Mouse (Mus musculus): ENCODE results near the gene Ptbp3. TPM values are rescaled to one million over a fixed set of nuclear protein-coding genes. Genes with fewer than 3 reads are reported as not detected.

Gene Ptbp3
- total and polyA plus RNA-seq, 3 experiments: 78.8 to 315 (median 121) TPM

DNA sequence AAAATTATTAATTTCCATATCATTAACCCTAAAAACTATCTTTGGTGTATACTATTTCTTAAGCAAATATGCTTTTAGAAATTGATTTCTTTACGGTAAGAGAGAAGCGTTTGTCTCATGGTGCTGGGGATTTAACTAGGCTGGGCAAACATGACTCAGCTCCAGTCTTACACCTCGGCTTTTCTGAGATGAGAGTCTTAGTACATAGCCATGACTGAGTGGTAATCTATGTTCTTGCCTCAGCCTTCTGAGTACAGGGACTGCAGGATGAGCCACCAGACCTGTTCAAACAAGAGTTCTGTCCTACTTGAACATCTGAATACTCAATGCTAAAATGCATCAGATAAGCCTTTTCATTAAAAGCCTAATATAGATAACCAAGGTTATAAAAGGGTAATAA lies 24.3 kb downstream of the Ptbp3 start:
- Histone ChIP-seq H3K9me3 (replicated peaks; ENCODE audit: insufficient read depth, low read length) (no peaks in the 10 kb centered on the region), H3K27ac (ENCODE audit: control insufficient read depth, low read depth, low read length) (no peak overlapping the region), H3K36me3 (ENCODE audit: control insufficient read depth in 1 of 2, insufficient read depth in 2 of 2, low read length in 2 of 2) (peaks cover 20 to 34% of the 10 kb centered on the region in 2 experiments), H3K27me3 (ENCODE audit: control insufficient read depth in 1 of 2, insufficient read depth in 2 of 2, low read length in 2 of 2) (no peaks in the 10 kb centered on the region), H3K9ac (ENCODE audit: control insufficient read depth, low read depth, low read length, poor library complexity, severe bottlenecking) (no peak overlapping the region), H3K4me3 (ENCODE audit: control insufficient read depth in 1 of 2, insufficient read depth in 1 of 2, low read depth in 2 of 2, low read length in 2 of 2) (no peak overlapping the region), H3K4me1 (ENCODE audit: control insufficient read depth in 1 of 2, insufficient read depth in 2 of 2, low read length in 2 of 2) (peaks cover 13 to 23% of the 10 kb centered on the region in 2 experiments), H3K79me2 (ENCODE audit: control insufficient read depth, insufficient read depth, low read length, poor library complexity) (peaks cover 28% of the 10 kb centered on the region)
- TF ChIP-seq TBP (IDR thresholded peaks at IDR 0.05; ENCODE audit: low read depth, low read length) (no peak), E2F4 (IDR thresholded peaks at IDR 0.05; ENCODE audit: borderline replicate concordance, low read depth, low read length) (no peak), UBTF (IDR thresholded peaks at IDR 0.05; ENCODE audit: borderline replicate concordance, insufficient read depth, low read depth, low read length) (no peak), NELFE (IDR thresholded peaks at IDR 0.05; ENCODE audit: low read depth, low read length) (no peak)
- DNase-seq (ENCODE audit: low read depth, low spot score): no peak

DNA sequence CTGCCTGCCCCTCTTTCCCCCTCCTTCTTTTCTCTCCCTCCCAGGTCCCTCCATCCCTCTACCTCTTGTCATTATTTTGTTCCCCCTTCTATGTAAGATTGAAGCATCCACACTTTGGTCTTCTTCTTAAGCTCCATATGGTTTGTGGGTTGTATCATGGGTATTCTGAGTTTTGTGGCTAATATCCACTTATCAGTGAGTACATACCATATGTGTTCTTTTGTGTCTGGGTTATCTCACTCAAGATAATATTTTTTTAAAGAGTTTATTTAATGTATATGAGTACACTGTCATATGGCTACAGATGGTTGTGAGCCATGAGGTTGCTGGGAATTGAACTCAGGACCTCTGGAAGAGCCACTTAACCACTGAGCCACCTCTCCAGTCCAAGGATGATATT lies 38.8 kb downstream of the Ptbp3 start:
- H3K27ac ChIP-seq (ENCODE audit: control insufficient read depth, low read depth, low read length): no peak overlapping the region; the same call in 1 of the 2 replicates
- no peaks in the 10 kb centered on the region for H3K9me3 ChIP-seq (replicated peaks; ENCODE audit: insufficient read depth, low read length)
- H3K4me1 ChIP-seq (ENCODE audit: control insufficient read depth in 1 of 2, insufficient read depth in 2 of 2, low read length in 2 of 2): peaks cover 17 to 33% of the 10 kb centered on the region in 2 experiments
- peaks cover 45 to 49% of the 10 kb centered on the region in 2 experiments for H3K36me3 ChIP-seq (ENCODE audit: control insufficient read depth in 1 of 2, insufficient read depth in 2 of 2, low read length in 2 of 2)
- no peak overlapping the region for H3K9ac ChIP-seq (ENCODE audit: control insufficient read depth, low read depth, low read length, poor library complexity, severe bottlenecking)
- no peaks in the 10 kb centered on the region for H3K27me3 ChIP-seq (ENCODE audit: control insufficient read depth in 1 of 2, insufficient read depth in 2 of 2, low read length in 2 of 2)
- no peak overlapping the region for H3K4me3 ChIP-seq (ENCODE audit: control insufficient read depth in 1 of 2, insufficient read depth in 1 of 2, low read depth in 2 of 2, low read length in 2 of 2)
- H3K79me2 ChIP-seq (ENCODE audit: control insufficient read depth, insufficient read depth, low read length, poor library complexity): 0 out of 2 replicates have a peak, but pooled peaks cover 3% of the 10 kb centered on the region
- no peak for DNase-seq (ENCODE audit: low read depth, low spot score)
- TF ChIP-seq EP300 (IDR thresholded peaks at IDR 0.05; ENCODE audit: low read depth in 1 of 2, low read length in 2 of 2) (peak in 1 of 2 experiments; percentile 32; a peak in 1 of 4 replicates), MEF2A (IDR thresholded peaks at IDR 0.05; ENCODE audit: extremely low read depth, insufficient replicate concordance, low read depth, low read length, poor library complexity, severe bottlenecking) (no peak), POLR2AphosphoS2 (IDR thresholded peaks at IDR 0.05; ENCODE audit: low read length) (no peak; the same call in 1 of the 2 replicates), TCF12 (IDR thresholded peaks at IDR 0.05; ENCODE audit: low read depth, low read length) (peak; percentile 70; the same call in 1 of the 2 replicates), MYB (IDR thresholded peaks at IDR 0.05; ENCODE audit: low read depth, low read length) (no peak), POLR2A (IDR thresholded peaks at IDR 0.05; ENCODE audit: control insufficient read depth in 1 of 2, insufficient read depth in 1 of 2, low read depth in 1 of 2, low read length in 2 of 2, poor library complexity in 1 of 2) (no peak), ZC3H11A (IDR thresholded peaks at IDR 0.05; ENCODE audit: low read depth, low read length) (no peak), CTCF (IDR thresholded peaks at IDR 0.05 in 2 of 3, conservative IDR thresholded peaks at IDR 0.05 in 1 of 3; ENCODE audit: control insufficient read depth in 1 of 3, insufficient read depth in 1 of 3, low read depth in 2 of 3, low read length in 3 of 3, poor library complexity in 1 of 3, severe bottlenecking in 1 of 3) (no peak), ELF1 (IDR thresholded peaks at IDR 0.05; ENCODE audit: low read depth, low read length) (no peak), MAFK (IDR thresholded peaks at IDR 0.05; ENCODE audit: borderline replicate concordance, low read depth, low read length) (no peak), SIN3A (IDR thresholded peaks at IDR 0.05; ENCODE audit: low read length) (no peak), CHD1 (IDR thresholded peaks at IDR 0.05; ENCODE audit: low read depth, low read length) (no peak), E2F4 (IDR thresholded peaks at IDR 0.05; ENCODE audit: borderline replicate concordance, low read depth, low read length) (no peak), ZNF384 (IDR thresholded peaks at IDR 0.05; ENCODE audit: low read depth, low read length) (0 out of 2 replicates have a peak, but pooled peaks have one; percentile 29), POLR2AphosphoS5 (IDR thresholded peaks at IDR 0.05; ENCODE audit: borderline replicate concordance, low read depth, low read length) (no peak), MYC (IDR thresholded peaks at IDR 0.05; ENCODE audit: low read depth, low read length) (no peak), USF1 (IDR thresholded peaks at IDR 0.05; ENCODE audit: low read depth, low read length) (no peak), SMC3 (IDR thresholded peaks at IDR 0.05; ENCODE audit: low read depth, low read length) (no peak), BHLHE40 (IDR thresholded peaks at IDR 0.05; ENCODE audit: borderline replicate concordance, low read depth, low read length) (no peak), RCOR1 (IDR thresholded peaks at IDR 0.05; ENCODE audit: low read depth, low read length) (no peak), MAX (IDR thresholded peaks at IDR 0.05; ENCODE audit: low read length) (no peak), ZMIZ1 (IDR thresholded peaks at IDR 0.05; ENCODE audit: low read depth, low read length) (no peak), TBP (IDR thresholded peaks at IDR 0.05; ENCODE audit: low read depth, low read length) (no peak), KAT2A (conservative IDR thresholded peaks at IDR 0.05; ENCODE audit: low read depth, low read length) (no peak), ZKSCAN1 (IDR thresholded peaks at IDR 0.05; ENCODE audit: low read depth, low read length) (no peak), NRF1 (IDR thresholded peaks at IDR 0.05; ENCODE audit: insufficient read depth, low read depth, low read length, poor library complexity, severe bottlenecking) (no peak), GATA1 (IDR thresholded peaks at IDR 0.05; ENCODE audit: low read depth, low read length) (peak; percentile 51; the same call in 1 of the 2 replicates), HCFC1 (IDR thresholded peaks at IDR 0.05; ENCODE audit: low read depth, low read length) (no peak), GABPA (IDR thresholded peaks at IDR 0.05; ENCODE audit: low read depth, low read length) (no peak), CHD2 (IDR thresholded peaks at IDR 0.05; ENCODE audit: low read length) (no peak)
